Mouse (Mus musculus) lung, postnatal 14 days (tissue): ENCODE measurements around the gene Osbp2.
A peak's percentile ranks its signal among the peaks of the same experiment; 100 is the strongest.
"Not testable (repeated sequence)": the region's sequence is repeated elsewhere in the genome, so short reads cannot be mapped to it uniquely, and the experiment has no call there.

Source experiments
- DNase-seq: peaks from one replicate; pipeline ENCODE4 v3.0.0; 2021

Gene Osbp2

DNA sequence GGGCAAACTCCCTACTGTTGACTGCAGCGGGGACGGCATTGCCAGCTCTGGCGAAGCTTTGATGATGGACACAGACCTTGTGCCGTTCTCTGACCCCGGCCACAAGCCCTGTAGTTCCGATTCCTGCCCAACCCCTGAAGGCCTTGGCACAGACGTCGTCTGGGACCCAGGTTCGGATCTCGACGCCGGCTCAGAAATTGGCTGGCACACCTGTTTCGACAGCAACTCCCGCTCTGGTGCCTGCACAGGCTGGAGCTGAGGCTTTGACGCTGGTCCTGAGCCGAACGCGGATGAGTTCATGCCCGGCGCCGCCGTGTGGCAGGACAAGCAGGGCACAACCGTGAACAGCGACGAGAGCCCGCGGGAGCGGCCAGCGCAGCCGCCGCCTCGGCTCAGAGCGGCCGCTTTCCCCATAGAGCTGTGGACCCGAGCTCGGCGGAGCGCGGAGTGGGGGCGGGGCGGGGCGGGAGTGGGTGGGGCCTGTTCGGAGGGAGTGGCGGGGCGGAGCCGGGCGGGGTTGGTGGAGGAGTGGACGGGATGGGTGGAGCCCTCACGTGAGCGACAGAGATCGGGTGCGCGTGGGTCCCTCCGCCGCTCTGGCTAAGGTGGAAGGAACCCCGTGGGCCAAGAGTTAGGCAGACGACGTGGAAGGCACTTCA is at the start of gene Osbp2:
TSS of gene Osbp2 (minus strand) at position 450 of the 659 bp plus-strand sequence.
- DNase-seq = peak; percentile 70

DNA sequence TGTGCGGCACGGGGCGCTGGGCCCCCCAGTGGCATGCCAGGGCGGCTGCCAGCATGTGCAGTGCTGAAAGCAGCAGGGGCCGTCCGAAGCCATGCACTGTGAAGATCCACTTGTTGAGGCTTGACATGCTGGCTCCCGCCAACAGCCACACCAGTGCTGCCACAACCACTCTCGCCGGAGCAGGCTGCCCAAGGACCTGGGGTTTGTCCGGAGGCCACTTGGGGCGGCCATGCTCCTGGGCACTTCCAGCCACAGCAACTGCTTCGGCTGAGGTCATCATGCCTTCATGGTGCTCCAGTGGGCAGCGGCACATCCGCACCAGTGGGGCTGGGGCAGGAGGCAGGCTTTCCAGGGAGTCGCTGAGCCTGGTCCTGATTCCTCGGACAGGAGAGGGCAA is 49.2 kb upstream of the Osbp2 start:
- peak; percentile 37 for DNase-seq

DNA sequence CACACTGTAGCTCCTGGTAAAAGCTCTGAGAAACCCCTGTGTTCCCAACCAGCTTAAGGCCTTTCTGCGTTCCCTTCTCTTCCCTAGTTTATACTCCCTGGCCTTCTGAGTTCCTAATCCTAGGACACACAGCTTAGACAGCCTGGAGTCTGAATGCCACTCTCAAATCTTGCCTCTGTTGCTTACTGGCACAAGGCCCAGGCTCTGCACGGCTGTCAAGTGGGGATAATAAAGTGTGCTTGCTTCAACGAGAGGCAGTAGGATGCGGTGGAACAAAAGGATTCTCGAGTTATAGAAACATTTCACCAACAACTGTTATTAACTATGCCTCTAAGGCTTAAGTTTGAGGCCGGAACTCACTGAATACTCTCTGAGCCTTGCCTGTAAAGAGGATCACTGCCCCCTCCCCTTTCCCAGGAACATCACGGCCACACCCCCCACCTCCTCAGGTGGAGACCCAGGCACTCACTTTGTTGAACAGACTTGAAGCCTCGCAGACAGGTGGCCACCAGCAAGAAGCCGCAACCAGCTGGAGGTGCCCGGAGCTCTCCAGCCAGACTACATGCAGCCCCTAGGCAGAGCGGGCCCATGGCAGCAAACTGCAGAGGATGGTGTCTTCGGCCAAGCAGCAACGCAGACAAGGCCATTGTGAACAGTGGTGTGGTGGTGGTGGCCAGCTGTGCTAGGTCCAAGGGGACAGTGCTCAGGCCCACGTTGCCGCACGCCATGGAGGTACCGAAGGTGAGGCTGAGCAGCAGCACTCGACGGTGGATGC is 48.6 kb upstream of the Osbp2 start:
- peak; percentile 30 for DNase-seq

DNA sequence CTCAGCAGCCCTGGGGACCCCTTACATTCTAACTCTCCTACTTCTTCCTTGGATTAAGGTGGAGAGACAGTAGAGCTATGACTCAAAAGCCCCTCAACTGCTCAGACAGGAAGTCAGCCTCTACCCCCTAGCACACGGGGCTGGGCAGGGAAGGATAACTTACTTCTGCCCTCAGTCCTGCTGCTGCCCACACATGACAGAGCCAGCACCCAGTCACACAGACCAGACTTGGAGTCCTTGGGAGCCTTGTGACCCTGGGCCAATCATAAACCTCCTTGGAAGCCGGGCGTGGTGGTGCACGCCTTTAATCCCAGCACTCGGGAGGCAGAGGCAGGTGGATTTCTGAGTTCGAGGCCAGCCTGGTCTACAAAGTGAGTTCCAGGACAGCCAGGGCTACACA is 47.7 kb upstream of the Osbp2 start:
- not testable (repeated sequence) for DNase-seq

DNA sequence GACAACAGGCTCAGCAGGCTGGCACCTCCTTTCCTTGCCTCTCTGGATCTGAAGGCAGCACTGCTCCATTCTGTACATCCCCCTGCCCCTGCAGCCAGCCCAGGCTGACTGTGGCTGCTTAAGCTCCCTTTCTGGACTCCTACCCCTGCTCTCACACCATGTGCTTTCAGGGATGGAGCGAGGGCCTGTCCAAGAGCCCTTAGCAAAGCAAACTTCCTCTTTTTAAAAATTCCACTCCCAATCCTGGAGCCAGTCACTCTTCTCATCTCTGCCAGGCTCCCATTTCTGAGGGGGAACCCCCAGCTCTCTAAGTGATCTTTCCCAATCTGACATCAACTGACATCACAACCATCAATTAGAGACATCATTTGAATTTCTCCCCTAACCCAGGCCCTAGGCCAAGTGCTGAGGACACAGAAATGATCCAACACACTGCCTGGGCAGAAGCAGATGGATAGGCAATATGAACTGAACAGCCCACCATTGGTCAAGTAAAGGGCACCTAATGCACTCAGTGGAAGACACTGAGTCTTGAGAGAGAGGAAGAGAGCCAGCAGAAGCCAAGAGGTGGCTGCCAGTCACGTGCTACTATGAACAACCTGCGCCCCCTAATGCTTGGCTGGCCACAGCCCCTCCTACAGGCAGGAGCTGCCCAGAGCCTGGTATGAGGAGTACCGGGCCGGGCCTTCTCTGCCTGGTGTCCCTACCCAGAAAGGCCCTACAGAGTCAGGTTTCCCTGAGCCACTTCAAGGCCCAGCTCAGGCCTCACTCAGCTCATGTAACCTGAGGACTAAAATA is 47.0 kb upstream of the Osbp2 start:
- no peak for DNase-seq

DNA sequence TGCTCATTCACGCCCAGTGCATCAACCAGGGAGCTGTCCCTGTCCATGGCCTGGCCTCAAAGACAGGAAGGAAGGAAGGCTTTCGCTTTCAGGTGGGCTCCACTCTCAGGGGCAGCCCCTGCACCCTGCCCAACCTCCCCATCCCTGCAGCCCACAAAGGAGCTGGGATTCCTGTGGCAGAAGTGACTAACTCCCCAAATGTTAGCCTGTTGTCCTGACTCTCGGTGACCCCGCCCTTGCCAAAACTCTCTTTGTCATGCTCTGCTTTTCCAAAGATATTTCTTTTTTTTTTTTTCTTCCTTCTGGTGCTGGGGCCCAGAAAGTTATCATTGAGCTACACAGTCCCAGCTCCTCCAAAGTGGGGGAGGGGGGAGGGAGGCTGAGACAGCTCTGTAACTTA is 45.5 kb upstream of the Osbp2 start:
- DNase-seq = no peak

DNA sequence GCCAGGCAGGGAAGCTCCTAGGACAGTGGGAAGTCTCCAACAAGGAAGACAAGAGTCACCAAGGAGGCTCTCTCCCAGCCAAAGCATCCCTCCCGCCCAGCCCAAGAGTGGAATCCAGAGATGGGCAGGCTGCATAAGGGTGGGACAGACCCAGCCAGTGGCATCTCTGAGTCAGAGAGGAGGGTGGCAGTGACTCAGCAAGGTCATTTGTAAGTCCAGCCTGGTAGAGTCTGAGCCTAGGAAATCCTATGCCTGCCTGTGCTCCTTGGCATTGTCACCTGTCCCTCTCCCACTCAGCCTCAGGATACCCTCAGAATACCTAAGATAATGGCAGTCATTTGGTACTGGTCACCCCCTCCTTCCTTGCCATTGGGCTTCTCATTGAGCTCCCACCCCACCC is 41.7 kb upstream of the Osbp2 start:
- DNase-seq = no peak

DNA sequence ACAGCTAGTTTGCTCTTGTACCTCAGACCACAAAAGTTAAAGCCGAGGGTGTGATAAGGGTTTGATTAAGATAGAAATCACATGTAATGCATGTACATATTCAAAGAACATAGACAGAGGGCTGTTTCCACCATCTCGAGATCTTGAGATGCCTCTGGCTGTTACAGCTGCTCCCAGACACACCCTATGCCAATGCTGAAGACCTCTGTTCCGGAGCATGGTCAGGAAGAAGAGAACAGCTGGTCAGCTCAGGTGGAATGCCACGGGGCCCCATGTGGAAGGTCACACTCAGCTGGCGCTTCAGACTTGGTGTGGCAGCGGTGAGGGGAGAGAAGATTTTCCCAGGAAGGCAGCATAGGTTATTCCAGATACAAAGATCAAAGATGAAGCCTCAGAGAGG is 41.0 kb upstream of the Osbp2 start:
- no peak for DNase-seq

DNA sequence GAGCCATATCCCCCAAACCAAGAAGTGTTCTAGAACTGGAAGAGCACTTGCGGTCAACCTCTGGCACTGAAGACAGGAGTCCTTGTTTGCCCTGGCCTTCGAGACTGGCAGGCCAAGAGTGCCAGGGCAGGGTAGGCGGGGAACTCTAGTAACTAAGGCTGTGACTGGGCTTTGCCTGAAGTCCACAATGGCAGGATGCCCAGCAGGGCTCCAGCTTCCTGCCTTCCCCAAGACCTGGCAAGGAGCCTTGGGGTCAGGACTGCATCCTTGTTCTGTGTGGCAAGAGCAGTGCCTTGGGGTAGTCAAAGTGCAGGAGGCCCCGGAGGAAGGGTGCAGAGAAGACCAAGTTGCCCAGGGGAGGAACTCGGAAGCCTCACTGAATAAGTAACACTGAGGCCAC is 39.3 kb upstream of the Osbp2 start:
- DNase-seq = peak; percentile 87

DNA sequence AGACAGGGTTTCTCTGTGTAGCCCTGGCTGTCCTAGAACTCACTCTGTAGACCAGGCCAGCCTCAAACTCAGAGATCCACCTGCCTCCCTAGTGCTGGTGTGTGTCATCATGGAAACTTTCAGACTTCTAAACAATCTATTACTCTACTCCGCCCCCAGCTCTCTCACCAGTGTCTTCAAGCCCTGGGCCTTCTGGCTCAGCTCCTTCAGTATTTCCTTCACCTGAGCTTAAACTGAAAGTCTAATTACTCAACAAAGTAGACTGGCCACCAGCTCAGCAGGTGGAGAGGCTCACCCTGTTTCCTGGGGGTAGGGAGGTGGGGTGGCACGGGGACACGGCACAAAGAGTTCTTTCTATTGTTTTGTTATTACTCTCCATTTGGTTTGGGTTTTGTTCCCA is 38.8 kb upstream of the Osbp2 start:
- DNase-seq = no peak

DNA sequence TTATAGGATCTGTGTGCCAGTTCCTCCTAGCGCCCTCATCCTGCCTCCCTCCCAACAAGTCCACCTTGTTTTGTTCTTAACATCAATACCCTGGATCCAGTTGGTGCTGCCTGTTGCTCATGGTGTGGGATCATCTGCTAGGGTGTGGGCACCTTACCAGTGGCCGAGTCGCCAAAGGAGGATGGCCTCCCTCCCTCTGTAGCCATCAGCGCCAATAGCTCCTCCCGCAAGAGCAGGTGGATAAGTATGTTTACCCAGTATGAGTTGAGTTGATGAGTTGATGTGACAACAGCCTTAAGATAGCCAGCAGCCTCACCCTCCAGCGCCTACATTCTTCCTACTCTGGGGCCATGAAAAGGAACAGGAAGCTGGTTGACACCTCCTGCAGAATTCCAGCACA is 36.6 kb upstream of the Osbp2 start:
- no peak for DNase-seq

DNA sequence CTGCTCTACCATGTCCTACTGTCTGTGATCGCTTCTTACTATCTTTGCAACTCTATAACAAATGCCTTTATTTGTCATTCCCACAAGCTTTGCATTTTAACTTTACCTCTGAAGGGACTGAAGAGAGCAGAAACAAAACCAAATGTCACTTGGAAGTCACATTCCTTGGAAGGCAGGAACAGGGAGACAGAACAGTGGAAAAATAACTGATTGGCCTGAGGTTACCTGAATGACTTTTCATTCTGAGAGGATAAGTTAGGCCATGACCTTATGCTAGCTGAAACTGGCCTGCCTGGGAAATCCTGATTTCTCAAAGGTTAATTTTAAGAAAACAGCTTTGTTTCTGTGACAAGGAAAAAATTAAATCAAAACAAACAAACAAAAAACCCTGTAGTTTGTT is 32.2 kb upstream of the Osbp2 start:
- no peak for DNase-seq

DNA sequence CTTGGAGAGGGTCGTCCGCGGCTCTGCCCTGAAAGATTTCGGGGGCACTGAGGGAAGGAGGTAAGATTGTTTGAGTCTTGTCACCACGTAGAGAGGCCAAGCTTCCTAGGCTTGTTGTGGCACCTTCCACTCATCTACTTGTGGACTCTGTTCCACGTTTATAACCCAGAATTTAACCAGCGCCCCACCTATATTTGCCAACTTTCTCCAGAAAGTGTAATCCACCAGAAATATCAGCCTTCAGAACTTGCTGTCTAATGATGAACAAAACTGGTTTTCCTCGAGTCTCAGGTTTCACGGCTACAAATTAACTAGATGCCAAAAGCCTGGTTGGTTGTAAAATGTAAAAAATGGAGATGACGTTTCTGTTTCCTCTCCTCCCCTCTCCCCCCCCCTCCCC is 31.8 kb upstream of the Osbp2 start:
- no peak for DNase-seq

DNA sequence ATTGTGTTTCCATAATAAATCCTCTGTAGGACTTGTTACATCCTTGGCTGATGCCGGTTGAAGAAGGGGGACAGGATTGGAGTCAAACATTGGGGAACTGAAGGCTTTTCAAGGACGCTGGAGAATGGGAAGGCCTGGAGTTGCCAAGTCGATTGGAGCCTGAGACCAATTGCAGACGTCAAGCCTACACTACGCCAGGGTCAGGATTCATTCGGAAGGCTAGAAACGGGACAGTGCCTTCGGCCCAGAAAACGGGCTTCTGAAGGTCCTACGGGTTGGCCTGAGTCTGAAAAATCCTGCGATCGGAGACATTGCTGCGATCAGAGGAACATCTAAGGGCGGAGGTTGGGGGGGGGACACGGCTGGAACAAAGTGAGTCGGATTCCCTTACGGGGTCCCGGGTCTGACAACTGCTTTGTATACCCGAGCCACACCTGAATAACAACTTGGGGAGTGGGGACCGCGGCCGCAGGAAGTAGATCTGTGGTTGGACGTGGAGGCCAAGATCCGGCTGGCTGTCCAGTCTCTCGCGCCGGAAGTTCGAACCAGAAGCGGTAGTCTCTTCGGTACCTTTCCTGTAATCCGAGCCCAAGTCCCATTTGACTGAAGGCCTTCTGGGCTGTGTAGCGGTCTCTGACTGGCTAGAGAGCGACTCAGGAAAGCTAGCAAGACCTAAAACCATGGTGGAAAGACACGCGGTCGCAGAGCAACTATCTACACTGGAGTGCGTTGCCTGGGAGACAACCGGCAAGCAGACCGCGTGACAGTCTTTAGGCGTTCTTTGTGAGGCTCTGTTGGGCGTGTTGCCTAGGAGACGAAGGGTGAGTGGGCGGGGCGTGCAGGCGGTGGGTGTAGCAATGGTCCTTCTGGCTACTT is 30.9 kb upstream of the Osbp2 start, which contains the start of the genes 4921536K21Rik and Dusp18:
TSS of gene 4921536K21Rik (minus strand) at position 693 of the 876 bp plus-strand sequence.
TSS of gene Dusp18 (plus strand) at position 835 of the 876 bp plus-strand sequence.
- peak; percentile 93 for DNase-seq

DNA sequence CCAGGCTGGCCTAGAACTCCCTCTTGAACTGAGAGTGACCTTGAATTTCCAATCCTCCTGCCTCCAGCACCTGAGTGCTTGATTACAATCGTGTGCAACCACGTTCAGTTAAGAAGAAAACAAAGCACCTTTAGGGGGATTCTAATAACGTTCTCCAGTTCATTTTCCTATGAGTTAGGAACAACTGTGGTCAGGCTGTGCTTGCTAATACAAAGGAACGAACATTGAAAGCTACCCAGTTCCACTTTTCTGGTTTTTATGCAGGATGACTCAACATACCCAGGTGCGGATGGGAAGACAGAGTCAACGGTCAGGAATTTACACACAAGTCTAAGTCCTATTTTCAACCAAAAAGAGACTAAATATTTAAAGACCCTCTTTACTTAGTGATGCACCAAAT is 30.3 kb upstream of the Osbp2 start:
- DNase-seq = no peak

DNA sequence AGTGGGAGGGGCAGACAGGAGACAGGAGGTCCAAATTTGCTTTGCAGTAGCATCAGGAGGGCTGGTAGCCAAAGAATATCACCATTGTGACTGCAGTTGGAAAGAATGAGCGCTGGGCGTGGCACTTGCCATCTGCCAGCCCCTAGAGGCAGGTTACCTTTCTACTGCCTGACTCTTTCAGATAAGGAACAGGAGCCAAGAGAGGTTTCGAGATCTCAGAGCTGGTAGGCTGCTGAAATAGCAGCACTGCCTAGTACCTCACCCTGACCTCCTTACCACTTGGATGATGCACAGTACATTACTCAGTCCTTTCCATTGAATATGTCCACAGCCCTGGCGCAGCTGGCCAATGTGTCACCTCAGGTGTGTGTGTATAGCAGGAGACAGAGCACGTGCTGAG is 23.6 kb upstream of the Osbp2 start:
- no peak for DNase-seq

DNA sequence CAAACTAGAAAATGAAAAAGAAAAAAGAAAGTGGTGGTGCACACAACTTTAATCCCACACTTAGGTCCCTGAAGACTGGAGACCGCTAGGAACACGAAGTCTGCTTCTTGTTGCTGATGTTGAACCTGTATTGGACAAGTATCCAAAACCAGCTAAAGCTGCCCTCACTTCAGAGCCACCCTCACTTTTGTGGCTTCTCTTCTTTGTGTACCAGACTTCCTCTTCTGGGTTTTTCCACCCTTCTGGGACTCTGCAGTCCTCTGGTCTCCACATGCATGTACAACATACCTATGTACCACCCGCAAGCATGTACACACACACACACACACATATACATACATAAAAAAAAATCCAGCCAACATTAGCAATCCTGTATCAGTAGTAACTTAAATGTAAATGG is 20.0 kb upstream of the Osbp2 start:
- DNase-seq = no peak

DNA sequence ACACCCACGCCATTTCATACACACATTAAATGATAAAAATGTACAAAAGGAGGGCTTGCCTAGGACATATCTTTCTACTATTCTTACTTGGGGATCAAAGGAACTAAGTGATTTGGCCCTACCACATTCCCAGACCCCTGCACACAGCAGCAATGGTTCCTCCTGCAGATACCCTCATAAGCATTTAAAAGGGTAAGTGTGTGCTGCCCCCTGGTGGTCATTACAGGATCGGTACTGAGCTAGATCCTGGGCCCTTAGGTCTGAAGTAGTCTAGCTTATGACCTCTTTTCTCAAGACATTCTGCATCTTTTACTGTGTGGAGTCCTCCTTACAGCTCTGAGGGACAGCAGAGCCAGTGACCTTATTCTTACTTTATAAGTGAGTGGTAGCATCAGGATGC is 16.1 kb upstream of the Osbp2 start:
- DNase-seq = peak; percentile 86

DNA sequence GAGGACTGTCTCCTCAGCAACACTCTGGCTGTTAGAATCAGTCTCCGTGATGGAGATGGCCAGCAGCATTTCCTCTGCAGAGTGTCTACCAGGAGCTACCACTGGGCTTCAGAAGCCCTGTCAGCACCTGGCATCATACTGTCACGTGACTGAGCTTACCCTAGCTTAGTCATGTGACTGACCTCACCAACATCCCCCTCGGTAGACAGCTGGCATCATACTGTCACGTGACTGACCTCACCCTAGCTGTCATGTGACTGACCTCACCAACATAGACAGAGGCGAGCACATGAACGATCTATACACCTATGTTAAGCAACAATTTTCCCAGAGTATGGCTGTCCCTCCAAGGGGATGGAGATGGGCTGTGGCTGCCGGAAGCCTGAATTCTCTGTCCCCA is 15.0 kb upstream of the Osbp2 start:
- DNase-seq = no peak

DNA sequence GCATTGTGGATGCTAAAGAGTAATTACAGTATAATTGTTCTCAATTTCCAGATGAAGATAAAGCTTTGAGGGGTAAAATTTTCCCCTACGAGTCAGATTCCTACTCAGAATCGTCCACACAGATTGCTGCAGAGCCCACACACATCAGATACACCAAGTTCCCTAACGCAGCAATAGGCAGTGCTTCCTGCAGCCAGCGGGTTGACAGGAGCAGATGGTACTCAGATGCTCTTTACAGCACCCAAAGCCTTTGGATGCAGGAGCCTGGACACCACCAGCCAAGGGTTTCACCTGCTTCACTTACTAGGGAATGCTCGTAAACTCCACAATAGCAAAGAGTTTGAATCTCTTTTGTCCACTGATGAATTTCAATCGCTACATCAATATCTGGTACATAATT is 12.7 kb upstream of the Osbp2 start:
- no peak for DNase-seq

DNA sequence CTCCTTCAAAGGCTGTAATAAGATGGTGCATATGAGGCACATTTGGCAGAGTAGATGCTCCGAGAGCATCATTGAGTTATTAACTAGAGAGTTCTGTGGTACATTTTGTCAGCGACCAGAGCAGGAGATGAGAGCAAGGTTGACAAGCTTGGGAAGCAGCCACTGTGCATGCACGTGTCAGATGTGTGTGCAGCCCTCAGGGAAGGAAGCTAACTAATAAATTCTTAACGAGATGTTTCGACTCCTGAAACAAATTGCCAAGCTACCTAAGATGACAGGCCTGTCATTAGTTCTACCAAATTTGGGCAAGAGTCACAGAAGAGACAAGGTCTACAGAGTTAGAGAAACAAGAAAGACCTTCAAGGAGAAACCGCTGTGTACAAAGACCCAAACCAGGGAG is 640 bp upstream of the Osbp2 start:
- no peak for DNase-seq

DNA sequence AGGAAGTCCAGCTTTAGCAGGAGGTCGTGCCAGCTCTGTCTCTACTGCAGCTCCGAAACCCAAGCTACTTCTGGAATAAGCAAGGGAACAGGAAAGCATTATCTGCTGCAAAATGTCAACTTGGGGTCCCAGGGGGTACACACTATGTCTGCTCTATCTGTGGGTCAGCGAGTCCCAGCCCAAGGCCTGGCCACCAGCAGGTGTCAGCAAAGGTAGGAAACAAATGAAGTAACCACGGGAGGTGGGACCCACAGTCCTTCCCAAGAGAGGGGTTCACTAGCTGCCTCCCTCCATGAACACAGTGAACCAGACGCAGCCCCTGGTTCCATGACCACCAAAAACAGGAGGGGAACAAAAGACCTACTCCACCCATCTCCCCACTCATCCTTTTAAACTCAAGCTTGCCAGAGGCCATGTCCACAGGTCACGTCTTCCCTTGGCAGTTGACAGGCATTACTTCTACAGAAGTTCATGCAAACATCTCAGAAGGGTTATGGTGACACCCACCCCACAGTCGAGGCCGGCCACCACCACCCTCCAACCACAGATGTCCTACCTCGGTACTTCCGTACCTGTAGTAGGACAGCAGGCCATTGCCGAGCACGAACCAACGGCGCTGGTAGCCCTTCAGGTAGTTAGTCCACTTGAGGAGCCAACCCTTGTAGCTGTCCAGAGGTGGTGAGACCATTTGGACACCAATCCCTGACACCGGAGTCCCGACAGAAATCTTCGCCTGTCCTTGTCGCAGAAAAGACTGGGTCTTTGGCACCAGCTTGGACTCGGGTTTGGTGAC is 846 bp downstream of the Osbp2 start:
- no peak for DNase-seq
